Mouse (Mus musculus) ovary, adult 2 months (tissue): ENCODE results near the gene Ttc24. TPM values are rescaled to one million over a fixed set of nuclear protein-coding genes. Genes with fewer than 3 reads are reported as not detected.

Source experiments
- polyA plus RNA-seq: library from polyadenylated mRNA; depleted of rRNA; stranded (reverse); fragments of >200 nt; gene quantifications from 2 replicates; pipeline ENCODE4 v1.2.3, GENCODE M21; 2012; rRNA removed

Ttc24 gene
- not detected in 2 replicates for polyA plus RNA-seq

GRCm38 (mm10) chr3:88078204-88078603 is at the start of gene Ttc24:
Gene Ttc24 (minus strand): TSS chr3:88078304.

DNA sequence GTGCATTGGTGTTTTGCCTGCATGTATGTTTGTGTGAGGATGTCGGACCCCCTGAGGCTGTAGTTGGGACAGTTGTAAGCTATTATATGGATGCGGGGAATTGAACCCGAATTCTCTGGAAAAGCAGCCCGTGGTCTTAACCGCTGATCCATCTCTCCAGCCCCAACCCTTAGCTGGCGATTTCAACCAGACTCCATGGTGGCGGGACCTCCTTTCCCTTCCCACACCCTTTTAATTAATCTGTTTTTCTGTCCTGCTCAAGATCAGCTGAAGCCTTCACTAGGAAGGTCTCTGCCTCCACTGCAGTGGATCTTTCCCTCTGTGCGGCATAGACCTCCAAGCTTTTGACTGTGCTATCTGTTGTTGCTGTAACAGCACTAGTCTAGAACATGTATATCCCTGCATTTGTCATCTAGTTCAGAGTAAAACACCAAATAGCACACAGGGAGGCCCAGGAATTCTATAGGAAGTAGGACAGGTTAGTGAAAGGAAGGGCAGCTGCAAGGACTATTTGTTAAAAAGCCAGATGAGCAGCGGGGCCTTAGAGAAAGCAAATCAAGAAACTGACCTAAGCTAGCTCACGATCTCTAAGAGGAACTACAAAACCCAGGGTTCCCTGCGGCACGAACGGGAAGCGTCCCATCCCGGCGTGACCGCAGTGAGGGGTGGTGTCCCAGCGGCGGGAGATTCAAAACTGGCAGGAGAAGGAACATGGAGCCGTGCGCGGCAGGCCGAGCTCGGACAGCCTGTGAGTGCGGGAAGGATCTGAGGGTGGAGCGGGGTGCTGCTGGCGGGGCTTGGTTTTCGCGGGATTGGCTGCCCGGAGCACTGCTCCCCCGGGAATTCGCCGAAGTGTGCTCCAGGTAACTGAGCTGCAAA is 3.5 kb upstream of the Ttc24 start, which contains the start of gene Iqgap3:
Iqgap3 (plus strand) TSS at position 627 of the 879 bp plus-strand sequence.

DNA sequence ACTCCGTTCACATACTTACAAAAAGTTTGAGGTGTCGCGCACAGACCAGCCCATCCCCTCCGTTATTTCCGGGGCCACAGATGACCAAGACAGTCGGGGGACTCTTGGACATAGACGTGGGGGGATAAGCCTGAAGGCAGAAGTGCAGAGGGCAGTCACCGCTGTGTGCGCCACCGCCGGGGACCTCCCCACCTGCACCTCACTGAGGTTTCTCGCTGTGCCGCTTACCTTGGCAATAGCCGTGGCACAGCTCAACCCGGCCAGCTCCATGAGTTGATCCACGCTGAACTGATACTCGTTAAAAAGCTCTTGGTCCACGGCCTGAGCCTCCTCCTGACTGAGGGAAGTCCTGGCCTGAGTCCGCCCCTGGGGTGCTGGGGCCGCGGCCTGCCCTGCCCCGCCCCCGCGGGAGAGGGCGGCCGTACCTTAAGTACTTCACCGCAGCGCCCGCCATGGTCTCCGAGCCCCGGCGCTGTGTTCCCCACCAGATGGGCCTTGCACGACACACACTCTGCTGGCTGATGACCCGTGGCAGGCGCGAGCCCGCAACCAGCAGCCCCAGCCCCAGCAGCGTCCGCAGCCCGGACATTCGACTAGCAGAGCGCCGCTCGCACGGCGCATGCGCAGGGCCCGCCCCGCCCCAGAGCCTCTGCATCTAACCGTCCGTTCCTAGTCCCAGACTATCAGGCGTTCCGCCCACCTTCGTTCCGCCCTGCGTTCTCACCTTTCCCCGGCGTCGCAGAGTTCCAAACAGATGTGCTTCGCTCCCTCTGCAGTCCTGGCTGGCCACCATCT is 20.0 kb downstream of the Ttc24 start, which contains the start of gene Naxe:
Naxe (minus strand) TSS at position 594 of the 795 bp plus-strand sequence.

DNA sequence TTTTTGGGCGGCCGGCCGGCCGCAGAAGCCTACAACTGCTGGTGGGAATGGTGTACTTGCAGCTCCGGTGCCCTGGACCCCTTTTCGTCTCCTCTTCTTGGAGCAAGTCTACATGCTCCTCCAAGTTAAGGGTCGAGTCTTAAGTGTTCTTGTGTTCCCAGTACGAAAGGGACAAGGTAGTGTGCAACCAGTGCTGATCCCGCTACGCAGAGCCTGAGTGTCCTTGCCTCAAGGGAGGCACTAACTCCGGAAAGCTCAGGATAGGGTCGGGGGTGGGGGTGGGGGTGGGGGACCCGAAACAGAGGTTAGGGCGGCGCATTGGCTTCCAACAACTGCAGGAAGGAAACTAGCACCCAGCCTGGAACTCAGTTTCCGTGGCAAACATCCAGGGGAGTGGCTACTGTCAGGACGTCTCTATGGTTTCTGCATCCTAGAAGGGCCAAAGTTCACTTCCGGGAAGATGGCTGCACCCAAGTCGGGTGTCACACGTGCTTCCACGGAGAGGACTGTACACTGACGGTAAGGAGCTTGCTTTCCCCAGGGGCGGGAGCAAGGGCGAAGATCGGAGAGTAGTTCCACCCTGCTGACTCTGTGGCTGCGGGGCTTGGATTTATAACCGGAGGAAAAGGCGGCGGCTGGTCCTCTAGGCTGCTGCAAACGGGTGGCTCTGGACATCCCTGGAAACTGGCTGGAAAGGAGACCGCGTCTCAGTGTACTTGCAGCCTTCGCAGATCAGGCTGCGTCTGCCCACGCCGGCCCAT is 35.3 kb downstream of the Ttc24 start, which contains the start of gene Gpatch4:
Gpatch4 (plus strand) TSS at position 448 of the 761 bp plus-strand sequence.

GRCm38 (mm10) chr3:88027434-88028186 is 50.5 kb downstream of the Ttc24 start, which contains the start of gene Hapln2:
Gene Hapln2 (minus strand): TSS chr3:88027583.

Other genes starting within 250 kb of the Ttc24 start
- gene Sh2d2a, start 231.5 kb downstream of the Ttc24 start, polyA plus RNA-seq, result 0.92 and 1.1 TPM in 2 replicates
- gene Prcc, start 192.7 kb downstream of the Ttc24 start, polyA plus RNA-seq, result 37.4 and 39.5 TPM in 2 replicates
- gene Hdgf, start 172.0 kb downstream of the Ttc24 start, polyA plus RNA-seq, result 75.4 and 79.0 TPM in 2 replicates
- 17.9 and 22.9 TPM in 2 replicates for gene Mrpl24, start 158.8 kb downstream of the Ttc24 start, polyA plus RNA-seq
- gene Isg20l2, start 148.0 kb downstream of the Ttc24 start, polyA plus RNA-seq, result 17.2 and 19.6 TPM in 2 replicates
- 54.9 and 58.7 TPM in 2 replicates for gene Rrnad1, start 147.6 kb downstream of the Ttc24 start, polyA plus RNA-seq
- gene Crabp2, start 129.6 kb downstream of the Ttc24 start, polyA plus RNA-seq, result 12.1 and 24.3 TPM in 2 replicates
- 6.6 and 11.3 TPM in 2 replicates for gene Nes, start 107.2 kb downstream of the Ttc24 start, polyA plus RNA-seq
- gene Bcan, start 78.1 kb downstream of the Ttc24 start, polyA plus RNA-seq, result 41.0 and 47.3 TPM in 2 replicates
- 0.12 and 1.2 TPM in 2 replicates for gene Hapln2, start 50.7 kb downstream of the Ttc24 start, polyA plus RNA-seq
- gene Gpatch4, start 35.2 kb downstream of the Ttc24 start, polyA plus RNA-seq, result 9.4 and 11.5 TPM in 2 replicates
- 72.2 and 92.5 TPM in 2 replicates for gene Naxe, start 19.8 kb downstream of the Ttc24 start, polyA plus RNA-seq
- gene Iqgap3, start 3.7 kb upstream of the Ttc24 start, polyA plus RNA-seq, result 13.1 and 15.0 TPM in 2 replicates
- gene Mef2d, start 64.1 kb upstream of the Ttc24 start, polyA plus RNA-seq, result 96.5 and 141 TPM in 2 replicates
- gene Rhbg, start 176.4 kb upstream of the Ttc24 start, polyA plus RNA-seq, result 2.0 TPM in 2 replicates
- gene Gm38392, start 208.9 kb upstream of the Ttc24 start, polyA plus RNA-seq, result 0.13 and 0.24 TPM in 2 replicates
- gene Tsacc, start 218.7 kb upstream of the Ttc24 start, polyA plus RNA-seq, result 3.0 and 4.3 TPM in 2 replicates
- 186 and 218 TPM in 2 replicates for gene Cct3, start 218.8 kb upstream of the Ttc24 start, polyA plus RNA-seq
- gene Glmp, start 246.7 kb upstream of the Ttc24 start, polyA plus RNA-seq, result 167 and 226 TPM in 2 replicates